Mouse (Mus musculus) heart, embryonic 11.5 days (tissue): ENCODE measurements around the gene Ccnq. TPM values are rescaled to one million over a fixed set of nuclear protein-coding genes. Genes with fewer than 3 reads are reported as not detected.
A peak's percentile ranks its signal among the peaks of the same experiment; 100 is the strongest.

Source experiments
- ATAC-seq: fragments of 200-750 bp; cut with Nextera tagmentation; replicated peaks from 2 replicates; pipeline ENCODE4 v1.8.0; 2017; ENCODE audit warnings: moderate library complexity; ENCODE audit not compliant: insufficient number of reproducible peaks, low FRiP score, low TSS enrichment
- H3K27ac ChIP-seq: fragments of 300-500 bp; sonication (generic); 2 replicates; pipeline ENCODE4 v1.5.1; 2014; ENCODE audit warnings: mild to moderate bottlenecking, low read depth, low read length
- H3K27me3 ChIP-seq: fragments of 300-500 bp; sonication (generic); 2 replicates; pipeline ENCODE4 v1.6.1; 2014; ENCODE audit warnings: mild to moderate bottlenecking, low read length, mixed read lengths; ENCODE audit not compliant: control insufficient read depth, insufficient read depth
- H3K36me3 ChIP-seq: fragments of 300-500 bp; sonication (generic); 2 replicates; pipeline ENCODE4 v1.6.1; 2014; ENCODE audit warnings: mild to moderate bottlenecking, low read length, moderate library complexity, mixed read lengths; ENCODE audit not compliant: control insufficient read depth, insufficient read depth
- H3K4me1 ChIP-seq: fragments of 300-500 bp; sonication (generic); 2 replicates; pipeline ENCODE4 v1.6.1; 2014; ENCODE audit warnings: low read length; ENCODE audit not compliant: control insufficient read depth, insufficient read depth
- H3K4me2 ChIP-seq: fragments of 300-500 bp; sonication (generic); 2 replicates; pipeline ENCODE4 v1.6.1; 2014; ENCODE audit warnings: mild to moderate bottlenecking, moderate library complexity
- H3K4me3 ChIP-seq: fragments of 300-500 bp; sonication (generic); 2 replicates; pipeline ENCODE4 v1.5.1; 2014; ENCODE audit warnings: low read depth, low read length
- H3K9ac ChIP-seq: fragments of 300-500 bp; sonication (generic); 2 replicates; pipeline ENCODE4 v1.6.1; 2014; ENCODE audit warnings: mild to moderate bottlenecking, low read depth, low read length, moderate library complexity
- H3K9me3 ChIP-seq: fragments of 300-500 bp; sonication (generic); replicated peaks from 2 replicates; pipeline ENCODE4 v1.6.1; 2016; ENCODE audit warnings: low read length; ENCODE audit not compliant: control insufficient read depth
- WGBS: fragments of 180-500 bp; shearing (Covaris S2); extraction: QIAGEN DNeasy Blood & Tissue Kit; methylation state at CpG from one replicate; pipeline ENCODE4 v1.1.7; 2014; ENCODE audit not compliant: insufficient replicate concordance; 5-methylcytosine and 5-hydroxymethylcytosine counted together
- polyA plus RNA-seq: library from polyadenylated mRNA; unstranded; fragments of >200 nt; fragmentation: Nextera tagmentation; extraction: Ambion mirVana; gene quantifications from 2 replicates; pipeline ENCODE4 v1.2.1, GENCODE M21; 2014

The Ccnq gene
- polyA plus RNA-seq, 1 experiment from 2014 or later = 34.0 TPM

- Histone ChIP-seq H3K9ac (no peak overlapping the region), H3K4me2 (no peak overlapping the region), H3K4me3 (no peak overlapping the region), H3K27ac (peak overlapping the region; percentile 32), H3K9me3 (no peaks in the 10 kb centered on the region), H3K27me3 (no peaks in the 10 kb centered on the region), H3K36me3 (no peaks in the 10 kb centered on the region), H3K4me1 (peaks cover 11% of the 10 kb centered on the region)
- no peak for ATAC-seq
- 7% methylated on average over 7 of the region's 7 CpGs for WGBS
Observed at GRCm38 (mm10) chr11:78786013-78786431, 34.5 kb upstream of the Ccnq start.

- no peaks in the 10 kb centered on the region for H3K36me3 ChIP-seq
- 61% methylated on average over 9 of the region's 9 CpGs for WGBS
Observed at GRCm38 (mm10) chr11:78782791-78783347, 31.3 kb upstream of the Ccnq start.

GRCm38 (mm10) chr11:78782326-78782725 lies 30.8 kb upstream of the Ccnq start:
- H3K27ac ChIP-seq = no peak overlapping the region
- WGBS = 66% methylated on average over 5 of the region's 5 CpGs
- H3K9me3 ChIP-seq = no peaks in the 10 kb centered on the region
- no peak for ATAC-seq
- H3K27me3 ChIP-seq = no peaks in the 10 kb centered on the region
- H3K4me1 ChIP-seq = peaks cover 15% of the 10 kb centered on the region
- H3K4me2 ChIP-seq = no peak overlapping the region
- no peaks in the 10 kb centered on the region for H3K36me3 ChIP-seq
- no peak overlapping the region for H3K9ac ChIP-seq
- no peak overlapping the region for H3K4me3 ChIP-seq

More at GRCm38 (mm10) chr11:78782791-78783347, 31.3 kb upstream of the Ccnq start:
- no peak overlapping the region for H3K4me2 ChIP-seq
- H3K27ac ChIP-seq = no peak overlapping the region
- no peak overlapping the region for H3K9ac ChIP-seq
- H3K4me3 ChIP-seq = no peak overlapping the region
- no peak for ATAC-seq
- no peaks in the 10 kb centered on the region for H3K27me3 ChIP-seq
- peaks cover 13% of the 10 kb centered on the region for H3K4me1 ChIP-seq
- no peaks in the 10 kb centered on the region for H3K9me3 ChIP-seq

- ATAC-seq = no peak
- no peak overlapping the region for H3K27ac ChIP-seq
- peaks cover 9% of the 10 kb centered on the region for H3K4me1 ChIP-seq
- H3K27me3 ChIP-seq = no peaks in the 10 kb centered on the region
- H3K4me3 ChIP-seq = no peak overlapping the region
- H3K4me2 ChIP-seq = no peak overlapping the region
- no peak overlapping the region for H3K9ac ChIP-seq
- H3K36me3 ChIP-seq = no peaks in the 10 kb centered on the region
- 77% methylated on average over 3 of the region's 3 CpGs for WGBS
- no peaks in the 10 kb centered on the region for H3K9me3 ChIP-seq
Observed at GRCm38 (mm10) chr11:78780571-78780970, 29.0 kb upstream of the Ccnq start.

GRCm38 (mm10) chr11:78780002-78780401 lies 28.5 kb upstream of the Ccnq start:
- H3K9ac ChIP-seq = no peak overlapping the region
- no peaks in the 10 kb centered on the region for H3K36me3 ChIP-seq
- H3K4me2 ChIP-seq = no peak overlapping the region
- WGBS = 92% methylated on average over 3 of the region's 3 CpGs
- ATAC-seq = no peak
- H3K27me3 ChIP-seq = no peaks in the 10 kb centered on the region
- H3K4me1 ChIP-seq = peaks cover 6% of the 10 kb centered on the region
- H3K4me3 ChIP-seq = no peak overlapping the region
- H3K27ac ChIP-seq = no peak overlapping the region
- no peaks in the 10 kb centered on the region for H3K9me3 ChIP-seq

- Histone ChIP-seq H3K36me3 (no peaks in the 10 kb centered on the region), H3K9me3 (no peaks in the 10 kb centered on the region), H3K4me1 (peaks cover 10% of the 10 kb centered on the region), H3K4me2 (no peak overlapping the region), H3K4me3 (no peak overlapping the region), H3K27ac (no peak overlapping the region), H3K9ac (no peak overlapping the region), H3K27me3 (no peaks in the 10 kb centered on the region)
- no peak for ATAC-seq
- WGBS = 62% methylated on average over 10 of the region's 10 CpGs
Observed at GRCm38 (mm10) chr11:78777851-78778680, 26.5 kb upstream of the Ccnq start.

GRCm38 (mm10) chr11:78771751-78772283 lies 20.3 kb upstream of the Ccnq start:
- no peak for ATAC-seq
- Histone ChIP-seq H3K4me1 (peaks cover 13% of the 10 kb centered on the region), H3K36me3 (no peaks in the 10 kb centered on the region), H3K9ac (no peak overlapping the region), H3K27ac (0 out of 2 replicates have a peak overlapping the region, but pooled peaks have one; percentile 7), H3K4me2 (no peak overlapping the region), H3K4me3 (no peak overlapping the region), H3K9me3 (no peaks in the 10 kb centered on the region), H3K27me3 (no peaks in the 10 kb centered on the region)
- WGBS = 40% methylated on average over 11 of the region's 11 CpGs

- no peaks in the 10 kb centered on the region for H3K27me3 ChIP-seq
- WGBS = 62% methylated on average over 6 of the region's 6 CpGs
- H3K36me3 ChIP-seq = no peaks in the 10 kb centered on the region
- no peak overlapping the region for H3K9ac ChIP-seq
- H3K9me3 ChIP-seq = no peaks in the 10 kb centered on the region
- no peak overlapping the region for H3K4me2 ChIP-seq
- no peak for ATAC-seq
- no peak overlapping the region for H3K27ac ChIP-seq
- peaks cover 13% of the 10 kb centered on the region for H3K4me1 ChIP-seq
- no peak overlapping the region for H3K4me3 ChIP-seq
Observed at GRCm38 (mm10) chr11:78770436-78770835, 18.9 kb upstream of the Ccnq start.
